Mouse (Mus musculus): Measurements from ENCODE around the gene Rnaseh2a.

GRCm38 (mm10) chr8:84912391-84912790 lies 57.2 kb downstream of the Rnaseh2a start:
- TF ChIP-seq CTCF (IDR thresholded peaks at IDR 0.05; ENCODE audit: low read depth): no peak
- TF ChIP-seq EP300 (IDR thresholded peaks at IDR 0.05; ENCODE audit: low read depth): no peak

All from heart, postnatal 0 days (tissue).